Mouse (Mus musculus): ENCODE data around the gene Ermp1.
A peak's percentile ranks its signal among the peaks of the same experiment; 100 is the strongest.

The Ermp1 gene

DNA sequence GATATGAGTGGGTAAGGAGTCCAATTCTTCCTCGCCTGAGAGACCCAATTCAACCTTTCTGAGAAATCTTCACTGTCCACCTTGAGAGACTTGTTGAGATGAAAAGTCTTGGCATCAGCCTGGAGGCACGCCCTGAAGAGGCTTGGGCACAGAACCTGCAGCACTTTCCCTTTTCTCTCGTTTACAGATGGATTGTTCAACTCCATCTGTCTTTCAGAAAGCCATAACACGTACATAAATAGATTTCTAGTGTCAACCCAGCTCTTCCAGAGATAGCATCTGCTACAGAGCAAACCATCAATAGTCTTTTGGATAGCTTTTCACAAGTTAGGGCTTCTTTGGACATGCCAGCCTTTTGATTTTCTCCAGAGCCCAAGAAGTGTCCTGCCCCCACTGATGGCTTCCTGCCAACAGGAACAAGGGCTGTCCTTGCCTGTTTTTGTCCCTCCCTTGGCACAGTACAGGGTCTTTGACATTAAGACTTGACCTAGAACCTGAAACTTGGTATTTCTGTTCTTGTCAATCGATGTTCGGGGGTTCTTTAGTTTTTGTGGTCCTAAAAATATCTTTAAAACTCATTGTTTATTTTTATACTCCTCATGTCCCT, 13.9 kb upstream of the Ermp1 start:
- no peak for DNase-seq (ENCODE audit: low read depth, low spot score)

- no peak for DNase-seq (ENCODE audit: low read depth, low spot score)
These were observed 12.9 kb upstream of the Ermp1 start for GRCm38 (mm10) chr19:29660835-29661764.

DNA sequence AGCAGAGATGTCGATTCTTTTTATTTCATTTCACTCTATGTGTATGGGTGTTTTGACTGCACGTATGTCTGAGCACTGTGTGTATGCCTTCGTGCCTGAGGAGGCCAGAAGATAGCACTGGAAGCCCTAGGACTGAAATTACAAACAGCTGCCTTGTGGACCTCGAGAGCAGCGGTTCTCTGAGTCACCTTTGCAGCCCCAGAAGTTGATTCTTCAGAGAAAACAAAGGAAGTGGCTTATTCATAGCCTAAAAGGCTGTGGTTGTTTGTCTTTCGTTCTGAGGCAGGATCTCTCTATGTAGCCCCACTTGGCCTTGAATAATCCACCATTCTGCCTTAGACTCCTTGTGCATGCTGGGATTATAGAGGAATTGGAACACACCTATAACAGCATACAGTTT, 11.5 kb upstream of the Ermp1 start:
- DNase-seq (ENCODE audit: low read depth, low spot score) = peak; percentile 83

DNA sequence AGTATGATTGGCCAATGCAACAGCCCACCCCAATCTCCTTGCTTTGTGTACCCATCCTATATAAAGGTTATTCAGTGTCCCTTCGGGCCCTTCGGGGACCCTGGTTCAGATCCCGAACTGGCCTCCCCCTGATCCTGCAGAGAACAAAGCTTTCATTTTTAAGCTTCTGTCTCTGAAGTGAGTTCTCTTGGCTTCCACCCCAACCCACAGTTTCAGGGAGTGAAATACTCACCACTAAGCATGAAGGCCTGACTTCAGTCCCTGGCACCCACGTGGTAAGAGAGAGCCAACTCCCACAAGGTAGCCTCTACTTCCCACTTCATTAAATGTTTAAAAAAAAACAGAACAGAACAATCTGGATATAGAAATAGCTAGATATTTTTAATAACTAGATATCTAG, 10.6 kb upstream of the Ermp1 start:
- DNase-seq (ENCODE audit: low read depth, low spot score) = peak; percentile 69

- DNase-seq (ENCODE audit: low read depth, low spot score) = no peak
These were observed 9.3 kb upstream of the Ermp1 start for GRCm38 (mm10) chr19:29657558-29657957.

DNA sequence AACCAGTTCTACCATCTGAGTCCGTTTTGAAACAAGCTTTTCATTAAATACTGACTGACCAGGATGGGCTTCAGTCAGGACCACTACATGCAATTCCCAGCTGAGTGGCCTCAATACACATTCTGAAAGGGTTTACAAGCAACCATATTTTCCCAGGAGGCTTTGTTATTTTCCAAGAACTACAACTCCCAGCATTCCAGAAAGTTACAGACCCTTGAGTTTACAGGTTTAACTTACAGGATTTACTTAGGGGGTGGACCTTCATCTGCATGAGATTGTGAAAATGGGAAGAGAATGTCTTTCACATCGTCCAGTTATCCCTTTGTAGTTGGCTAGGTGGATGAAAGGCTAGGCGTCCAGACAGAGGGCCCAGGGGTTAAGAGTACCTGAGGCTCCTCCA, 8.8 kb upstream of the Ermp1 start:
- DNase-seq (ENCODE audit: low read depth, low spot score) = no peak

GRCm38 (mm10) chr19:29656620-29657019, 8.4 kb upstream of the Ermp1 start:
- DNase-seq (ENCODE audit: low read depth, low spot score) = peak; percentile 69

GRCm38 (mm10) chr19:29656029-29656428, 7.8 kb upstream of the Ermp1 start:
- DNase-seq (ENCODE audit: low read depth, low spot score) = no peak

GRCm38 (mm10) chr19:29655148-29655547, 6.9 kb upstream of the Ermp1 start:
- no peak for DNase-seq (ENCODE audit: low read depth, low spot score)

DNA sequence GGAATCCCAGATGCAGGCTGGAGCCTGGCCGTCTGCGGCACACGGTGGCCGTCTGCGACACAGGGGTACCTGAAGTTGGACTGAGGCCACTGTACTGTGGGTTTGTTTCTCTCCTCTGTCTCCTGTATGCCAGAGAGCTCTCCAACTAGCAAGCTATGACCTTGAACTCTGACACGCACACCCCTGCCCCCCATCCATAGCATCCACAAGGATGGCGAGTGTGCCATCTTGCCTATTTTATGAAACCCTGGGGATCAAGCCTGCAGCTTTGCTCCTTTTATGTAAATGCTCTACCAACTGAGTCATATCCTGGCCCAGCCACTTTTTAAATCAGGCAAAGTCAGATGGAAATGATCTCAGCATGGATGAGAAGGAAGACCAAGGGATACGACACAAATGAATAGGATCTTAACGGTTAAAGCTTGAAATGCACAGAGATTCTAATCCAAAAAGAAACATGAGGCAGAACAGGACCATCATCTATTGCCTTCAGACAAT, 5.6 kb upstream of the Ermp1 start:
- peak; percentile 79 for DNase-seq (ENCODE audit: low read depth, low spot score)

DNA sequence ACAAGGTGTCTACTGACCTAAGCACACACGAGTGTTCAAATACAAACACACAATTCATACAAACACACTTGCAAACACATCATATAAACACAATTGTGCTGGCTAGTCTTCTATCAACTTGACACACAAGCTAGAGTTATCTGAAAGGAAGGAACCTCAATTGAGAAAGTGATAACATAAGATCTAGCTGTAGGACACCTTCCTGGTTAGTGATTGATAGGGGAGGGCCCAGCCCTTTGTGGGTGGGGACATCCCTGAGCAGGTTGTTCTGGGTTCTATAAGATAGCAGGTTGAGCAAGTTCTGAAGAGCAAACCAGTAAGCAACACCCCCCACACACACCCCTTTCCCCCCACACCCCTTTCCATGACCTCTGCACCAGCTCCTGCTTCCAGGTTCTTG, 1.5 kb upstream of the Ermp1 start:
- DNase-seq (ENCODE audit: low read depth, low spot score) = no peak

GRCm38 (mm10) chr19:29648550-29648914, 317 bp upstream of the Ermp1 start:
- DNase-seq (ENCODE audit: low read depth, low spot score) = no peak

- peak; percentile 81 for DNase-seq (ENCODE audit: low read depth, low spot score)
These were observed 3.5 kb downstream of the Ermp1 start for GRCm38 (mm10) chr19:29644747-29645146.

GRCm38 (mm10) chr19:29643194-29643922, 4.9 kb downstream of the Ermp1 start:
- no peak for DNase-seq (ENCODE audit: low read depth, low spot score)

- DNase-seq (ENCODE audit: low read depth, low spot score) = peak; percentile 56
These were observed 6.0 kb downstream of the Ermp1 start for GRCm38 (mm10) chr19:29642211-29642610.

GRCm38 (mm10) chr19:29641510-29641909, 6.7 kb downstream of the Ermp1 start:
- no peak for DNase-seq (ENCODE audit: low read depth, low spot score)

GRCm38 (mm10) chr19:29641055-29641454, 7.2 kb downstream of the Ermp1 start:
- DNase-seq (ENCODE audit: low read depth, low spot score) = peak; percentile 92

DNA sequence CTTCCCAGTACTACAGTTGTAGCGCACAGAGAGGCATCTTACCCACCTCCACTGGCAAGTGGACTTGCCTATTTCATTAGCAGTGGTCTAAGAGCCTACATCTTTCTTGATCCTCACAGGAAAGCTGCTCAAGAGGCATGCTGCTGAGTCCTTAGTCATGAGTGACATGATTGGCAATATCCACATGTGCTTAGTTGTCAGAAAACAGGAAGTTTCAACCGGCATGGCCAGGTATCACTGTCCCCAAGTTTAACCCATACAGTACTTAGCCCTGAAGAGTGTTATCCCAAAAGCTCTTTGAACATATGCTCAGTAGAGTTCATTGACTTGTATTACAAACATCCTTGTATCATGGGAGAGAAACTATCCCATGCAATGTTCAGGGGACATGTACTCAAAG, 36.1 kb downstream of the Ermp1 start:
- DNase-seq (ENCODE audit: low read depth, low spot score) = no peak

- no peak for DNase-seq (ENCODE audit: low read depth, low spot score)
These were observed 37.3 kb downstream of the Ermp1 start for GRCm38 (mm10) chr19:29610907-29611306.

- no peak for DNase-seq (ENCODE audit: low read depth, low spot score)
These were observed 40.0 kb downstream of the Ermp1 start for GRCm38 (mm10) chr19:29608212-29608611.

DNA sequence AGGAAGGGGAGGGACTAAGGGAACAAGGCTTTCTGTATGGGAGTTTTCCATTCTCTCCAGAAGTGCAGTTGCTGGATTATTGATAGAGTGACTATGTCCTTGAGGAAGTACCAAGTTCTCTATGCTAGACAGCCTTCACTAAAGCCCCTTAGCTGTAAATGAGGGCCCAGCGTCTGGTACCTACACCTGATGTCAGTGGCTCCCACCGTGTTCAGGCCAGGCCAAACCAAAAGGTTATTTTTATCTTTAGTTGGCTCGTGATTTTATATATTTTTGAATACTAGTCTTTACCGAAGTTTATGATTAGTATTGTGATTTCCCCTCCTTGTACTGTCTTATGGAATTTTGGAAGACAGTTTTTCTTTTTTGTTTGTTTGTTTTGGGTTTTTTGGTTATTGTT, 40.7 kb downstream of the Ermp1 start:
- no peak for DNase-seq (ENCODE audit: low read depth, low spot score)

GRCm38 (mm10) chr19:29604653-29605052, 43.6 kb downstream of the Ermp1 start:
- no peak for DNase-seq (ENCODE audit: low read depth, low spot score)
